Mouse (Mus musculus): ENCODE results near the gene B3gnt8. TPM values are rescaled to one million over a fixed set of nuclear protein-coding genes. Genes with fewer than 3 reads are reported as not detected.

Gene B3gnt8
- polyA plus RNA-seq, 1 experiment = 12.5 TPM

- Histone ChIP-seq H3K9me3 (no peaks in the 10 kb centered on the region), H3K36me3 (replicated peaks; ENCODE audit: low read length) (peaks cover 27% of the 10 kb centered on the region), H3K4me1 (peaks cover 73% of the 10 kb centered on the region), H3K4me3 (replicated peaks) (peak overlapping the region; percentile 86), H3K27me3 (replicated peaks) (no peaks in the 10 kb centered on the region)
- TF ChIP-seq GATA1 (IDR thresholded peaks at IDR 0.05; ENCODE audit: borderline replicate concordance, low read length) (no peak; the same call in 2 of the 3 replicates), FLI1 (IDR thresholded peaks at IDR 0.05; ENCODE audit: low read length) (peak; percentile 75; the same call in 1 of the 2 replicates)
Observed at GRCm38 (mm10) chr7:25683474-25684180, 57.2 kb downstream of the B3gnt8 start.

GRCm38 (mm10) chr7:25684659-25685058 is 58.2 kb downstream of the B3gnt8 start:
- Histone ChIP-seq H3K36me3 (replicated peaks; ENCODE audit: low read length) (peaks cover 30% of the 10 kb centered on the region), H3K4me1 (peaks cover 65% of the 10 kb centered on the region), H3K27me3 (replicated peaks) (no peaks in the 10 kb centered on the region), H3K9me3 (no peaks in the 10 kb centered on the region), H3K4me3 (replicated peaks) (peak overlapping the region; percentile 26)
- TF ChIP-seq FLI1 (IDR thresholded peaks at IDR 0.05; ENCODE audit: low read length) (no peak), GATA1 (IDR thresholded peaks at IDR 0.05; ENCODE audit: borderline replicate concordance, low read length) (no peak)

Other genes starting within 250 kb of the B3gnt8 start
- 5.0 and 9.1 TPM in 2 replicates for gene Lipe, start 227.9 kb upstream of the B3gnt8 start, polyA plus RNA-seq (2012; ENCODE audit: insufficient read depth, low replicate concordance)
- not detected in 2 replicates for gene Cxcl17, start 213.8 kb upstream of the B3gnt8 start, polyA plus RNA-seq (2012; ENCODE audit: insufficient read depth, low replicate concordance)
- 1.4 TPM in 1 of 2 replicates, not detected in the other for gene Ceacam1, start 149.1 kb upstream of the B3gnt8 start, polyA plus RNA-seq (2012; ENCODE audit: insufficient read depth, low replicate concordance)
- 1.4 and 2.9 TPM in 2 replicates for gene Ceacam2, start 86.8 kb upstream of the B3gnt8 start, polyA plus RNA-seq (2012; ENCODE audit: insufficient read depth, low replicate concordance)
- gene Erich4, start 10.8 kb upstream of the B3gnt8 start, polyA plus RNA-seq (2012; ENCODE audit: insufficient read depth, low replicate concordance) = not detected in 2 replicates
- gene Dmac2, start 7.2 kb upstream of the B3gnt8 start, polyA plus RNA-seq (2012; ENCODE audit: insufficient read depth, low replicate concordance) = 18.7 and 29.5 TPM in 2 replicates
- 31.9 and 39.7 TPM in 2 replicates for gene Bckdha, start 32.3 kb downstream of the B3gnt8 start, polyA plus RNA-seq (2012; ENCODE audit: insufficient read depth, low replicate concordance)
- gene Exosc5, start 32.5 kb downstream of the B3gnt8 start, polyA plus RNA-seq (2012; ENCODE audit: insufficient read depth, low replicate concordance) = 233 and 501 TPM in 2 replicates
- gene Tmem91, start 48.5 kb downstream of the B3gnt8 start, polyA plus RNA-seq (2012; ENCODE audit: insufficient read depth, low replicate concordance) = 4.3 and 4.7 TPM in 2 replicates
- 89.8 and 105 TPM in 2 replicates for gene B9d2, start 54.1 kb downstream of the B3gnt8 start, polyA plus RNA-seq (2012; ENCODE audit: insufficient read depth, low replicate concordance)
- 4,315 and 7,169 TPM in 2 replicates for gene Tgfb1, start 60.3 kb downstream of the B3gnt8 start, polyA plus RNA-seq (2012; ENCODE audit: insufficient read depth, low replicate concordance)
- gene Ccdc97, start 92.4 kb downstream of the B3gnt8 start, polyA plus RNA-seq (2012; ENCODE audit: insufficient read depth, low replicate concordance) = 30.5 and 39.5 TPM in 2 replicates
- 168 and 350 TPM in 2 replicates for gene Hnrnpul1, start 128.1 kb downstream of the B3gnt8 start, polyA plus RNA-seq (2012; ENCODE audit: insufficient read depth, low replicate concordance)
- 7.4 and 18.0 TPM in 2 replicates for gene Axl, start 162.1 kb downstream of the B3gnt8 start, polyA plus RNA-seq (2012; ENCODE audit: insufficient read depth, low replicate concordance)
- not detected in 2 replicates for gene Cyp2s1, start 190.3 kb downstream of the B3gnt8 start, polyA plus RNA-seq (2012; ENCODE audit: insufficient read depth, low replicate concordance)